Mouse (Mus musculus): ENCODE data around the gene Pbxip1. TPM values are rescaled to one million over a fixed set of nuclear protein-coding genes. Genes with fewer than 3 reads are reported as not detected.

Pbxip1 gene
- total RNA-seq, 2 experiments from 2014 or later: 47.9 to 56.9 TPM

DNA sequence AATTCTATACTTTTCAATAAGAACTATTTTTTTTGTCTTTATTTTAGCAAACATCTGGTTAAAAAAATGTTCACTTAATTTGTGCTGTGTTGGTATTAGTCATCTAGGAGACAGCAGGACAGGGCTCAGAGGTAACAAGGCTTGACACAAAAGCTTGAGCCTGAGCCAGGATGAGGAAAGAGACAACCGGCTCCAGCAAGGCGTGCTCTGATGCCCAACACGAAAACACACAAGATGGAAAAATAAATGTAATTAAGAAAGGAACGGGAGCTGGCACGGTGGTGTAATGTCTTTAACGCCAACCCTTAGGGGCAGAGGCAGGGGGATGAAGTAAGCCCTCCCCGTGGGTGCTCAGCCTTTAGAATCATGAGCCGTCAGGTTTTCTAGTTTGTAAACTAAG lies 49.6 kb downstream of the Pbxip1 start:
- DNase-seq: no peak

GRCm38 (mm10) chr3:89486916-89487702 lies 50.6 kb downstream of the Pbxip1 start:
- DNase-seq: no peak

DNA sequence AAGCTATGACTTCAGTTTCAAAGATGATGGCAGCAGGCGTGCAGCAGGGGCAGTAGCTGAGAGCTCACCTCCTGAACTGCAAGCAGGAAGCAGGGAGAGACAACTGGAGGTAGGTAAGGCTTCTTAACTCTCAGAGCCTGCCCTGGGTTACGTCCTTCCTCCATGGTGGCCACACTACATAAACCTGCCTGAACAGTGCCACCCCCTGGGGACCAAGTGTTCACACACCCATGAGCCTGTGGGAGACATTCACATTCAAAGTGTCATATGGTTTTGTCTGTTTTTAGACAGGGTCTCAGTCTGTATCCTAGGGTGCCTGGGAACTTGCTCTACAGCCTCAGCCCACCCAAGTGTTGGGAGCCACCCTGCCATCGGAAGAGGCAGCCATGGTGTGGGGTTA lies 54.3 kb downstream of the Pbxip1 start:
- no peak for DNase-seq

DNA sequence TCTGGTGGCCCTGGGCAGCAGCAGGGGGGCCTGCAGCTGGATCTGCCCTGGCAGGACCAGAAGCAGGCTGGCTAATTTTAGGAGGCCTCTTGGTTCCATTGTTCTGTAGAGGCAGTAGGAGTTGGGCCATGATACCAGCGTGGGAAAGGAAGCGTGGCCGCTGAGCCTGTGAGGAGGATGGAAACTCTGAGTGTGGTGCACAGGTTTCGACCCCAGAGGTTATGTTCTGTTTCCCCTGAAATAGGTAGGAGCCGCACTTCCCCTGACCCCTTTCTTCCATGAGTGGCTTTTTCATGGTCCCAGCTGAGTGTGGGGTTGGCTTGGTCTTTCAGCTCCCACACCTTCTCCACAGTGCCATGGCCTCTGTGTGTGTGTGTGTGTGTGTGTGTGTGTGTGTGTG lies 55.1 kb downstream of the Pbxip1 start:
- no peak for DNase-seq

- DNase-seq: no peak
Measured at GRCm38 (mm10) chr3:89492701-89493151, 56.2 kb downstream of the Pbxip1 start.

DNA sequence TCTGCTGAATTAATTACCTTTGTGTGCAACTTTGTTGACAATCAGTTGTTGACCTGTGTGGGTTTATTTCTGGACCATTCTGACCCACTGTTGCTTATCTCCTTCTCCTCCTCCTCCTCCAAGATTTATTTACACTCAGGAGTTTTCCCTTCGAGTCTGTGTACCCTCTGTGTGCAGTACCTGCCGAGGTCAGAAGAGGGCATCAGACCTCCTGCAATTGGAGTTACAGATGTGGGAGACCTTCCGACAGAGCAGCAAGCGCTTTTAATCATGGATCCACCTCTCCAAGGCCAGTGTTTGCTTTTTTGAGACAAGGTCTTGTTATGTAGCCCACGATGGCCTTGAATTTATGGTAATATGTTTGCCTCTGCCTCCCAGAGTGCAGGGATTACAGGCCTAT lies 58.1 kb downstream of the Pbxip1 start:
- DNase-seq: no peak

DNA sequence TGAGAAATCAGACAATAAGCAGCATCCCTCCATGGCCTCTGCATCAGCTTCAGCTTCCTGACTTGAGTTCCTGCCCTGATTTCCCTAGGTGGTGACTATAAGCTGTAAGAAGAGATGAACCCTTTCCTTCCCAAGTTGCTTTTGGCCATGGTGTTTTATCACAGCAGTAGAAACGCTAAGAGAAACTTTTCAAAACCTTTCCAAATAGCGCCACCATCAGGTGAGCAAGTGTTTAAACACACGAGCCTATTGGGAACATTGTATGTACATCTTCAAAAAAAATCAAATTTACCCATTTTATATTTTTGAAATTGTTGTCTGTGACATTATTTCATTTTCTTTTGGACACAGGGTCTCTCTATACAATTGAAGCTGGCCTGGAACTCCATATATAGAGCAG lies 59.9 kb downstream of the Pbxip1 start:
- no peak for DNase-seq

GRCm38 (mm10) chr3:89499696-89500095 lies 63.2 kb downstream of the Pbxip1 start:
- no peak for DNase-seq

Other genes with a start within 250 kb of the Pbxip1 start
- gene Gba, start 233.8 kb upstream of the Pbxip1 start, total RNA-seq (2021): 10 to 100 TPM; 64.2 to 70.6 TPM
- gene Thbs3, start 221.5 kb upstream of the Pbxip1 start, total RNA-seq (2021): 10 to 100 TPM in 1 of 2 experiments, 1 to 10 TPM in 1; 7.7 to 11.4 TPM
- gene Mtx1, start 209.6 kb upstream of the Pbxip1 start, total RNA-seq (2021): 100 to 1,000 TPM; 136 to 165 TPM
- under 1 TPM in 1 of 2 experiments, not detected in 1; 0.56 TPM for gene Muc1, start 207.6 kb upstream of the Pbxip1 start, total RNA-seq (2021)
- gene Krtcap2, start 190.7 kb upstream of the Pbxip1 start, total RNA-seq (2021): 100 to 1,000 TPM; 114 to 139 TPM
- gene Trim46, start 190.4 kb upstream of the Pbxip1 start, total RNA-seq (2021): 1 to 10 TPM; 1.3 to 1.6 TPM
- 100 to 1,000 TPM; 117 to 130 TPM for gene Dpm3, start 177.3 kb upstream of the Pbxip1 start, total RNA-seq (2021)
- gene Slc50a1, start 166.1 kb upstream of the Pbxip1 start, total RNA-seq (2021): 10 to 100 TPM; 42.0 to 47.7 TPM
- gene Efna1, start 155.6 kb upstream of the Pbxip1 start, total RNA-seq (2021): 10 to 100 TPM in 1 of 2 experiments, 1 to 10 TPM in 1; 9.8 to 12.5 TPM
- gene Efna3, start 113.7 kb upstream of the Pbxip1 start, total RNA-seq (2021): under 1 TPM; 0.23 to 0.53 TPM
- 1 to 10 TPM in 1 of 2 experiments, under 1 TPM in 1; 0.93 to 1.3 TPM for gene Efna4, start 98.7 kb upstream of the Pbxip1 start, total RNA-seq (2021)
- 10 to 100 TPM; 45.9 to 79.9 TPM for gene Adam15, start 86.7 kb upstream of the Pbxip1 start, total RNA-seq (2021)
- under 1 TPM; 0.20 to 0.56 TPM for gene Dcst2, start 74.7 kb upstream of the Pbxip1 start, total RNA-seq (2021)
- under 1 TPM in 1 of 2 experiments, not detected in 1; 0.56 TPM for gene Dcst1, start 71.5 kb upstream of the Pbxip1 start, total RNA-seq (2021)
- 10 to 100 TPM; 71.9 to 85.2 TPM for gene Zbtb7b, start 41.9 kb upstream of the Pbxip1 start, total RNA-seq (2021)
- 1 to 10 TPM in 1 of 2 experiments, under 1 TPM in 1; 0.40 to 1.3 TPM for gene Lenep, start 33.9 kb upstream of the Pbxip1 start, total RNA-seq (2021)
- 10 to 100 TPM; 23.3 to 30.0 TPM for gene Flad1, start 24.8 kb upstream of the Pbxip1 start, total RNA-seq (2021)
- 10 to 100 TPM; 25.1 to 36.1 TPM for gene Cks1b, start 18.3 kb upstream of the Pbxip1 start, total RNA-seq (2021)
- gene Shc1, start 18.3 kb upstream of the Pbxip1 start, total RNA-seq (2021): 10 to 100 TPM; 89.6 to 93.7 TPM
- gene Pygo2, start 6.5 kb upstream of the Pbxip1 start, total RNA-seq (2021): 10 to 100 TPM; 35.0 to 40.6 TPM
- gene Pmvk, start 17.8 kb downstream of the Pbxip1 start, total RNA-seq (2021): 10 to 100 TPM; 25.2 to 36.2 TPM
- 1 to 10 TPM; 3.4 to 3.7 TPM for gene Kcnn3, start 83.5 kb downstream of the Pbxip1 start, total RNA-seq (2021)